Mouse (Mus musculus) gastrocnemius, postnatal 4 days (tissue): ENCODE measurements around the gene Trmt5. TPM values are rescaled to one million over a fixed set of nuclear protein-coding genes. Genes with fewer than 3 reads are reported as not detected.

Experiments
- DNase-seq, 2 experiments: peaks; one replicate each; pipeline ENCODE4 v3.0.0; 2021 to 2022; ENCODE audit warnings: low spot score in 2 of 2, mixed read lengths in 2 of 2
- total RNA-seq, 2 experiments: library from RNA; stranded (reverse); gene quantifications; 2 replicates each; pipeline ENCODE4 v1.2.3; 2021

Trmt5 gene
- total RNA-seq, 2 experiments from 2014 or later, result 12.1 to 14.8 TPM

DNA sequence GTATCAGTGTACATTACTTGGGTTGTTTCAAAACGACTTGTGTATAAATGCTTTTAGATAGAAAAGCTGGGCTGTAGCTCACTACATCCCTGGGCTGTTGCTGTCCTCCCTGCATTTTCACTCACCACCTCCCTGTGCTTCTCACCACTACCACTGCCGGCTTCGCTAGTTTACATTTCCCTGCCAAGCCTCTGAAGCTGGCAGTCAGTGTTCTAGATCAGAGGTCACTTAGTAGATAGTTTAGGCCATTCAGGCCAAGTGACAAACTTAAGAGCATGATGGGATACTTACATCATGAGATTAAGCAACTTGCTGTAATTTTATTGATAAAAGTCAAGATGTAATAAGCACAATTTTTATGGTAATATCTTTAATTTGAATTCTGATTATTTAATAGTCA, 11.6 kb downstream of the Trmt5 start:
- no peak for DNase-seq

DNA sequence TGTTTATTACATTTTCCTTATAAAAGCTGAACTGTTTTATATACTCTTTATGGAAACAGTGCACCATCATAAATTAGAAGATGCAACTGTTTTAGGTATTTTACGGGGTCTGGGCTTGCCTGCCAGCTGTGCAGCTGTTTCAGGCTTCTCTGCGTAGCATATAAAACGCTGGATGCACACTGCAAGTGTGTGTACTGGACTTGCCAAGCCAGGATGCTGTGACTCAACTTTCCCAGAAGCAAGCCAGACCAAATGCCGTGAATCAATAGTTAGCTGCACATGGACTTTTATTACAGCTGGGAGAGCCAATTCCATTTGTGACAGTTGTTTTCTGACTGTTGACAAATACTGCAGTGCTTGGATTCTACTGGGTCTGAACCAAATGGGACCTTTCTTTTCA, 16.6 kb downstream of the Trmt5 start:
- DNase-seq, result peak in 1 of 2 experiments; percentile 35

- DNase-seq, result no peak
Observed at GRCm38 (mm10) chr12:73269531-73269930, 17.0 kb downstream of the Trmt5 start.

GRCm38 (mm10) chr12:73268497-73268896, 18.0 kb downstream of the Trmt5 start:
- DNase-seq, result no peak

- DNase-seq, result no peak
Observed at GRCm38 (mm10) chr12:73266597-73266996, 19.9 kb downstream of the Trmt5 start.

GRCm38 (mm10) chr12:73265381-73265978, 21.0 kb downstream of the Trmt5 start:
- DNase-seq, result no peak

DNA sequence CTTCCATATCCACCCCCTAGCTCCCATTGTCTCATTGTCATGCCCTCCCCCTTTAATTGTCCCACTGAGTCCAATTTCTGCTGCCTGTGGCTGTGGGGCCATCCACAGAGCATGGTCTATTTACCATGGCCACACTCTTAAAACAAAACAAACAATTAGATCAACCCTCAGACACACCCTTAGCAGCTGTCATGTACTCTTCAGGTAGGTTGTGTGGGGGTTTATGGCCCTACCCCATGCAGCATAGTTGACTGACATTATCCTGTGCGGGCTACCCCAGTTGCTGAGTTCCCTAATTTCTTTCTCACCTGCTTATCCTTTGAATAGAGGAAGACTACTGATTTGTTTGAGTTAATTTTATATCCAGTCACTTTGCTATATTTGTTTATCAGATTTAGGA, 26.2 kb downstream of the Trmt5 start:
- DNase-seq, result no peak

DNA sequence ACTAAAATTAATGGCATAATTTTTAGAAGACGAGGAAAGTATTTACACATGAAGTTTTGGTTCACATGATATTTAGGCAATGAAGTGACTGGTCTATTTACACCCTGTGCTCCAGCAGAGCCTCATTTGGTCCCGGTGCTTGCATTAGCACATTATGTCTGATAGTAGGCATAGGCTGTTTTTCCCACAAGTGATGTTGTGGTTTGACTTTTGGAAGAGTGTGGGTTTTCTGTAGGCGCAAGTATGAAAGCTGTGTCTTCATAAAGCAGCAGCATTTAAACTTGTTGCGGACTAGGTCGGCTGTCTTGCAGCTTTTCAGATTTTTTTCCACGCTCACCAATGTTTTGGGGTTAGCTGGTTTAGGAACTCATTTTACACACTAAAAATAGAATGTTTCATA, 27.2 kb downstream of the Trmt5 start:
- no peak for DNase-seq

- no peak for DNase-seq
Observed at GRCm38 (mm10) chr12:73255006-73255405, 31.5 kb downstream of the Trmt5 start.

DNA sequence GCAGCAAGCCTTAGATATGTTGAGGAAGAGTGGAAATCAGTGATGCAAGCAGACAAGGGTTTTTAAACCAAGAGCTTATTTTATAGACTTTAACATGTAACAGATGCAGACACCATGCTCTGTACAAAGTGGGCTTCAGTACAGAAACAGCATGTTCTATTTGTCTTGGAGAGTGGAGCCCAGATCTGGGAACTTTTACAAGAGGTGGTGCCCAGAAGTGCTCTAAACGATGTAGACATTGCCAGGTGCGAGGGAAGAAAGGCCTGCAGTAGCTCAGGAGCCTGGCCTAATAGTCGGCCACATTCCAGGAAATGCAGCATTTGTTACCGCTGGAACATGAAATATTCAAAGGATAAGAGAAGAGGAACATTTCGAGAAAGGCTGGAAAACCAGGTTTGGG, 40.8 kb downstream of the Trmt5 start:
- DNase-seq, result no peak

GRCm38 (mm10) chr12:73241960-73242359, 44.5 kb downstream of the Trmt5 start:
- peak in 1 of 2 experiments; percentile 60 for DNase-seq

DNA sequence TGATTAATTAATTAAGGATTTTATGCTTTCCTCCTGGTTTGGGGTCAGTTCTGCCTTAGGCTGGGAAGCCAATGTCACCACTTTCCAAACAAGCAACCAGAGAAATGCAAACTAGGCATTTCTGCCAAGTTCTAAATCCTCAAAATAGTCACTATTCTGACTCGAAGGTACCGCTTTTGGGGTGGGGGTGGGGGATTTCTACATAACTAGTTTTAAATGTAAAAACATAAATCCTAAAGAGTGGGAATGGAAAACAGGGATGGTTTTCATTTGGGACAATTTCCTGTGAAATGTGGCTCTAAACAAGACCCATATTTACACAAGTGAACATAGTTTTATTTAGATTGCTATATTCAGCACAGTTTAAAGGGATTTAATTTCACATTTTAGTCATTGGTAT, 53.9 kb downstream of the Trmt5 start:
- no peak for DNase-seq

- DNase-seq, result no peak
Observed at GRCm38 (mm10) chr12:73231552-73231951, 55.0 kb downstream of the Trmt5 start.

- no peak for DNase-seq
Observed at GRCm38 (mm10) chr12:73230196-73230595, 56.3 kb downstream of the Trmt5 start.

Other genes starting within 250 kb of the Trmt5 start
- 10 to 100 TPM; 51.0 to 60.8 TPM for gene Six1, start 232.8 kb downstream of the Trmt5 start, total RNA-seq
- 10 to 100 TPM; 10.9 to 11.3 TPM for gene Six4, start 173.3 kb downstream of the Trmt5 start, total RNA-seq
- gene Mnat1, start 163.0 kb downstream of the Trmt5 start, total RNA-seq, result 10 to 100 TPM; 35.7 to 36.0 TPM
- gene Slc38a6, start 69 bp upstream of the Trmt5 start, total RNA-seq, result 10 to 100 TPM; 13.9 to 14.8 TPM